Mouse (Mus musculus) adrenal gland, adult (tissue): ENCODE data around the gene Xpa.
A peak's percentile ranks its signal among the peaks of the same experiment; 100 is the strongest.

Experiments used
- DNase-seq, 2 experiments: peaks; one replicate each; pipeline ENCODE4 v3.0.0; 2022 to 2023; ENCODE audit warnings: low spot score in 1 of 2; ENCODE audit not compliant: inconsistent age in 2 of 2

Gene Xpa

GRCm38 (mm10) chr4:46151903-46152544 lies 44.1 kb downstream of the Xpa start:
- no peak for DNase-seq

GRCm38 (mm10) chr4:46146881-46147280 lies 49.2 kb downstream of the Xpa start:
- no peak for DNase-seq

GRCm38 (mm10) chr4:46144323-46144722 lies 51.8 kb downstream of the Xpa start:
- DNase-seq: peak in 1 of 2 experiments; percentile 37

- DNase-seq: peak; percentile 94 to 99
Observed at GRCm38 (mm10) chr4:46138287-46139222, 57.6 kb downstream of the Xpa start, which contains the start of the genes Ncbp1 and Tstd2. Gene Ncbp1 (plus strand): TSS chr4:46138613. Gene Tstd2 (minus strand): TSS chr4:46138694.

DNA sequence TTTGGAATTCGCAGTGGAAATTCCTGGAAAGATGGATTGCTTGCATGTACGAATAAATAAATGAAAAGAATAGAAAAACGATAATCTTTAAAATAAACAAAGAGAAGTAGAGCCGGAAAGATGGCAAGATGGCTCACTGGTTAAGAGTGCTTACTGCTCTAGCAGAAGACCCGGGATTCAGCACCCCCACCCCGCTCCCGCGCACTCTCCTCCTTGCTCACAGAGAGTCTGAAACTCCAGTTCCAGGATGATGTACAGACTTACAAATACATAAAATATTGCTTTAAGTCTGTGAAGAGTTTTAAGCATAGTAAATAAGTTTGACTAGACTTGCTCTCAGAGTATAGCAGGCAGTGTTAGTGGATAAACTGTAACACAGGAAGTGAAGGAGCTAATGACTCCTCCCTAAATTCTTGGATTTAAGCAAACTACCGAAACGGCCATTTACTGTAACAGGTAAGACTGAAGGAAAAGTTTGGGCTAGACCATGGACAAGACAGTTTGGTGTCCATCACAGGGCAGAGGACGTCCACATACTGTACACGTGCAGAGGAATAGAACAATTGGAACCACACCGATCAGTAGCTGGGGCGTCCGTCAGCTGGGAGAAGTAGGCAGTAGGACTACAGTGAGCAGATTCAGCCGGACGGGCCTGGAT lies 58.4 kb downstream of the Xpa start:
- no peak for DNase-seq

- no peak for DNase-seq
Observed at GRCm38 (mm10) chr4:46131791-46132190, 64.3 kb downstream of the Xpa start.

DNA sequence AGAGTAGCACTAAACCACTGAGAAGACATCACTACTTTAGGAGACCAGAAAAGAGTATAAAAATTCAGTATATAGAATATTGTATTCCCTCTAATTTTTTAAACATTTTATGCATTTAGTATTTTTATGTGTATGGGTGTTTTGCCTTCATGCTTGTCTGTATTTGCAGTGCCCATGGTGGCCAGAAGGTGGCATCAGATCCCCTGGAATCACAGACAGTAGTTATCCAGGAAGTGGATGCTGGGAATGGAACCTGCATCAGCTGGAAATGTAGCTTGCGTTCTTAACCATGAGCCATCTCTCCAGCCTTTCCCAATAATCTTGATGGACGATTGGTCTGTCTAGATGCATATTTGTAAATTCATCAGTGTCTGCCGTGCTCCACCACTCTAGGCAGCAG lies 65.9 kb downstream of the Xpa start:
- DNase-seq: peak; percentile 48 to 84

- no peak for DNase-seq
Observed at GRCm38 (mm10) chr4:46129311-46130004, 66.7 kb downstream of the Xpa start.

- DNase-seq: peak; percentile 72 to 87
Observed at GRCm38 (mm10) chr4:46126541-46126940, 69.6 kb downstream of the Xpa start.

DNA sequence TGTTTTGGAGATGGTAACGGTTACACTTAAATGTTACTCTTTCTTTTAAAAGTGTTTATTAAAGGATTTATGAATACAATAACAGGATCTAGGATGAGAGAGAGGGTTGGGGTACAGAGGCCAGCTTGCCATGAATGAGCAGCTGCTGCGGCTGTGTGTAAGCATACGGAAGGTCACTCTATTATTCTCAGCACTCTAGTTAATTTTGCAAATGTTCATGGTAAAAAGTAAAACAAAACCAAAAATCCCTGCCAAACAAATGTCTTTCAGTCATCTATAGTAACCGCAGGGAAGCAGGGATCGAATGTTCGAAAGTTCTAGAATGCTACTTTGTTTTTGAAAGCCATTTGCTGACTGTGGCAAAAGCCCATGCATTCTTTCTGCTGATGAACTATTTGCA lies 72.8 kb downstream of the Xpa start:
- no peak for DNase-seq

DNA sequence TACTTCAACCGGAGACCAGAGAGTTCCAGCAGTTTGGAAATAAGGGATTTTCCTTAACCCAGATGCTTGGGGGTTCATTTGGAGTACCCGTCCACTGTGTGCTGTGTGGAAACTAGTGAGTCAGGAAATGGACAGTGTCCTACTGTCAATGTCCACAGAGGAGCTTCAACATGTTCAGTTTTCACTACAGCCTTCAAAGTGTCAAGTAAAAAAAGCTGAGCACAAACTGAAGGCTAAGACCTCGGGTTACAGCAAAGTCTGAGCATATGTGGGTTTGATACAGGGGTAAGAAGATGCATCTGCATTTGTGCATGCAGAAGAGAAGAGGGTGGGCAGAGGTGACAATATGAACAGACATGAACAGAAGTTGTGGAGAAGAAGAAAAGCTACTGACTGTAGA lies 75.3 kb downstream of the Xpa start:
- DNase-seq: no peak

GRCm38 (mm10) chr4:46119514-46120094 lies 76.5 kb downstream of the Xpa start:
- DNase-seq: peak; percentile 55 to 77

GRCm38 (mm10) chr4:46117536-46117935 lies 78.6 kb downstream of the Xpa start:
- DNase-seq: no peak

DNA sequence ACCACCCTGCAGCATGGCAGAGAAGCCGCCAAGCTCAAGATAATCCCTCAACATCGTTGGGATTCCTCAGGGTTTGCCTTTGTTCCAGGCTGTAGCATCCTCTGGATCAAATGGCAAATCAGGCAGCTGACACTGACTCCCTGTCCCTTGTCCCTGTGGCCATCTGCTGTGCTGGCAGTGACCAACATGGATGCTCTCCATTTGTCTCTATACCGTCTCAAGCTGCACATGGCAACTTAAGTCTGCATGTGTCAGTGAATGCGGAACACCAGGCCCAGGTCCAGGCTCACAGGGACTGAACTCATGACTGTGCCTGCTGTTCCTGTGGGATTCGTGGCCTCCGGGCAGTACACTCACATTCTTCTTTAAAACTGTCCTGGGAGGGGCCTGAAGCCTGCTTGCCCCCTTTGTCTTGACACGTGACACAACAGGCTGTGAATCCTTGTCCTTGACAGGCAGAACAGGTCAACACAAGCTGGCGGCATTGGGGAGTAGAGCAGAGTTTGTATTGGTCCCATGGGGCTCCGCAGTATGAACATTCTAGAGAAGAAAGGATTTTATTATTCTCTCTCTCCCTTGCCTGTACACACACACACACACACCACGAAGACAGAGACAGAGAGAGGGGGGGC lies 79.5 kb downstream of the Xpa start:
- peak; percentile 27 to 50 for DNase-seq

DNA sequence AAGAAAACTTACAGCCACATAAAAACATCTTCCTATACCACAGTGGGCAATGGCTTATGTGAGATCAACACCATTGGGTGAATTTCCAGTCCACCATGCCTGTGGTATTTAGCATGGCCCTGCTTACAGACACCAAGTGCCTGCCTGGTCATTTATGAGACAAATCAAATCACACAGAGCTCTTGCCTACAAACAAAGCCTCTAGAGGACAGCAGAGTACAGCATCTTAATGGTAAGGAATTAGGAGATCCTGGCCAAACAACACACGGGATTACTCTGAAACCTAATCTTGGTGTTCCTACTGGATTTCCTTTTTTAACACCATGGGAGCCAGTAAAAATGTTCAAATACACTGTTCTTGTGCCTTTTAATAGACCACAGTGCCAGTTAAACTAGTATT lies 80.8 kb downstream of the Xpa start:
- DNase-seq: no peak

GRCm38 (mm10) chr4:46111361-46111760 lies 84.8 kb downstream of the Xpa start:
- DNase-seq: no peak

GRCm38 (mm10) chr4:46110084-46110483 lies 86.0 kb downstream of the Xpa start:
- DNase-seq: no peak
